Mouse (Mus musculus) MEL (cell line): Measurements from ENCODE around the gene Pus3.

Source experiments
- CTCF ChIP-seq, 3 experiments: IDR thresholded peaks in 2 of 3; conservative IDR thresholded peaks in 1 of 3; 2 replicates each; pipeline ENCODE4 v1.5.1; 2011 to 2012; ENCODE audit warnings: low read length in 3 of 3, low read depth in 2 of 3, mild to moderate bottlenecking in 2 of 3, improper control_type of control experiment in 1 of 3, inconsistent platforms in 1 of 3, mixed read lengths in 1 of 3, moderate library complexity in 1 of 3; ENCODE audit not compliant: control insufficient read depth in 1 of 3, insufficient read depth in 1 of 3, poor library complexity in 1 of 3, severe bottlenecking in 1 of 3
- MAZ ChIP-seq: IDR thresholded peaks from 2 replicates; pipeline ENCODE4 v1.6.1; 2012; ENCODE audit warnings: low read depth, mild to moderate bottlenecking, inconsistent platforms, low read length, improper control_type of control experiment

DNA sequence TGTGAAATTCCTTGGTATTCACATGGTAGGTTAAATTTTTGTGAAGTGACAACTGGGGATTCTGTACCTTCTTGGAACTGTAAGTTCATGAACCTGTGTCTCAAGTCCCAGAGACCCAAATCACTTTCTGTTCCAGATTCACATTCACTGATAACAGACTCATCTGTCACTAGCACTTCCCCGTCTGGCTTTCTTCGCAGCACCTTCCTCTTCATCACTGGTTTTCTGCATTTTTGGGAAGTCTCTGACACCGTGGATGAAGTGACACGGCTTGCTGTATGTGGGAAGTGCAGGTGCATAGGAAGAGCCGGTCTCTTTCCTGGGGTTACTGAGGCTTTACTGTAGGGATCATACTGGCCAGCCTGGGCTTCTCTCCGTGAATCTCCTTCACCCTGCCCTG lies 3.2 kb downstream of the Pus3 start:
- TF ChIP-seq MAZ (no peak), CTCF (IDR thresholded peaks at IDR 0.05 in 2 of 3, conservative IDR thresholded peaks at IDR 0.05 in 1 of 3; ENCODE audit: control insufficient read depth in 1 of 3, insufficient read depth in 1 of 3, low read depth in 2 of 3, low read length in 3 of 3, poor library complexity in 1 of 3, severe bottlenecking in 1 of 3) (no peak)
